Mouse (Mus musculus): ENCODE measurements around the gene Car5a.

Gene Car5a

GRCm38 (mm10) chr8:121880818-121881217 lies 63.9 kb downstream of the Car5a start:
- DNase-seq (ENCODE audit: low spot score), result no peak

GRCm38 (mm10) chr8:121879712-121880111 lies 65.0 kb downstream of the Car5a start:
- no peak for DNase-seq (ENCODE audit: low spot score)

- peak; percentile 35 for DNase-seq (ENCODE audit: low spot score)
Measured at GRCm38 (mm10) chr8:121877828-121878480, 66.8 kb downstream of the Car5a start.

GRCm38 (mm10) chr8:121877212-121877611 lies 67.5 kb downstream of the Car5a start:
- DNase-seq (ENCODE audit: low spot score), result peak; percentile 43

- DNase-seq (ENCODE audit: low spot score), result no peak
Measured at GRCm38 (mm10) chr8:121875517-121875916, 69.2 kb downstream of the Car5a start.

GRCm38 (mm10) chr8:121875045-121875444 lies 69.7 kb downstream of the Car5a start:
- no peak for DNase-seq (ENCODE audit: low spot score)

GRCm38 (mm10) chr8:121874031-121874430 lies 70.7 kb downstream of the Car5a start:
- DNase-seq (ENCODE audit: low spot score), result peak; percentile 66

GRCm38 (mm10) chr8:121871833-121872440 lies 72.8 kb downstream of the Car5a start:
- no peak for DNase-seq (ENCODE audit: low spot score)

- DNase-seq (ENCODE audit: low spot score), result no peak
Measured at GRCm38 (mm10) chr8:121870190-121870589, 74.5 kb downstream of the Car5a start.

- DNase-seq (ENCODE audit: low spot score), result no peak
Measured at GRCm38 (mm10) chr8:121868896-121869295, 75.8 kb downstream of the Car5a start.

GRCm38 (mm10) chr8:121868196-121868595 lies 76.5 kb downstream of the Car5a start:
- no peak for DNase-seq (ENCODE audit: low spot score)
